Mouse (Mus musculus) cerebellum, adult 2 months (tissue): Measurements from ENCODE around the gene Rpp25l.

Source experiments
- CTCF ChIP-seq: fragments of 200-500 bp; IDR thresholded peaks from 2 replicates; pipeline ENCODE4 v1.5.1; 2011; ENCODE audit warnings: low read depth, mild to moderate bottlenecking, control low read depth, low read length, moderate library complexity, borderline replicate concordance; ENCODE audit not compliant: insufficient read depth
- POLR2A ChIP-seq: fragments of 200-500 bp; IDR thresholded peaks from 2 replicates; pipeline ENCODE4 v1.6.1; 2011; ENCODE audit warnings: low read length, control low read depth, borderline replicate concordance; ENCODE audit not compliant: insufficient read depth

DNA sequence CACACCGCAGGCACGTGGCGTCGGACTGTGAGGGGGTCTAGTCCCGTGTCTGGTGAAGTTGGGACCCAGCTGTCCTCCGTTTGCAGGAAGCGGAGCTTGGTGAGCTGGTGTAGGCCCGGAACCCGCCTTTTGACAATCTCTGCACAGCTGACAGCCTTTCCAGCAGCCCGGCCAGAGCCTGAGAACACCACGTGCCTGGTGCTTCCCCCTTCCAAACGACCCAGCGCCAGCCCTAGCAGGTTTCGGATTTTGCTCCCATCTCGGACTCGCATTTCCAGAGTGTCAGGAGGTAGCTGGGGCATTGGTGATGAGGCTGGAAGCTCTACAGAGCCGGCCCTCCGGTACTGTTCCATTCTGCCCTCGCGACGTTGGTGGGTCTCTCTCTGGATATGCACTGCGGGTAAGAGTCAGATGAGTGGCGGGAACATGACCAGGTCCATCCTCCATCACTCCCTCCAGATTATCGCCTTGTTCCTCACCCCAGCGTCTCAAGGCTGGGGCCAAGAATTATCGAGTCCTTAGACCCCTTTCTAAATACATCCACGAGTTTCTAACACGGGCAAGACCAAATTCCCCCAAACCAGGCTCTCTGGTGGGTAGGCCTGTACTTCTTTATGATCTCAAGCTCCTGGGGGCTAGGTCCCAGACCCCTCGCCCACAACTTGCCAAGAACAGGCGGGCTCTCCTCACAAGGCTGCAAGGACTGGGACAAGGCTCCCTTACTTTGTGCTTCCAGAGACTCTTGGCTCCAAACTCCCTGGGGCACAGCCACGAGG, 725 bp downstream of the Rpp25l start:
- TF ChIP-seq CTCF (no peak), POLR2A (no peak)
